Mouse (Mus musculus) urinary bladder, postnatal 0 days (tissue): ENCODE measurements around the gene Ppp1r16b. TPM values are rescaled to one million over a fixed set of nuclear protein-coding genes. Genes with fewer than 3 reads are reported as not detected.

Experiments used
- microRNA counts: library from miRNA; unstranded; fragments of <30 nt; microRNA quantifications from one replicate; lab custom pipeline; 2016
- microRNA-seq: library from miRNA; unstranded; fragments of <30 nt; microRNA quantifications from one replicate; pipeline ENCODE4, GENCODE M21; 2016
- polyA plus RNA-seq: library from polyadenylated mRNA; unstranded; fragments of >200 nt; fragmentation: Nextera tagmentation; extraction: Ambion mirVana; gene quantifications from 2 replicates; pipeline ENCODE4 v1.2.1, GENCODE M21; 2015

The Ppp1r16b gene
- polyA plus RNA-seq = 2.0 and 2.2 TPM in 2 replicates

GRCm38 (mm10) chr2:158665098-158665497 is at the start of gene Ppp1r16b:
TSS of gene Ppp1r16b (plus strand) at chr2:158665398.

GRCm38 (mm10) chr2:158624718-158625222 is 40.4 kb upstream of the Ppp1r16b start, which contains the start of gene Actr5:
TSS of gene Actr5 (plus strand) at chr2:158624888.

GRCm38 (mm10) chr2:158767742-158768339 is 102.6 kb downstream of the Ppp1r16b start, which contains the start of gene Fam83d:
TSS of gene Fam83d (plus strand) at chr2:158768093.

GRCm38 (mm10) chr2:158794494-158795004 is 129.4 kb downstream of the Ppp1r16b start, which contains the start of gene Dhx35:
TSS of gene Dhx35 (plus strand) at chr2:158794807.

MicroRNAs within 50 kb of the gene (microRNA counts, 519-probe panel; counts per million panel counts)
- not detected for microRNA mmu-miR-3474 (lab: Ali Mortazavi, UCI)

Small RNA genes lying within 50 kb of the gene (microRNA-seq; reads per million reads assigned to microRNA genes)
- gene Gm26141 = not detected
- not detected for gene Mir3474

Other genes with a start within 250 kb of the Ppp1r16b start
- gene Adig, start 162.8 kb upstream of the Ppp1r16b start, polyA plus RNA-seq = 0.76 and 1.3 TPM in 2 replicates
- 13.7 and 16.4 TPM in 2 replicates for gene Arhgap40, start 152.6 kb upstream of the Ppp1r16b start, polyA plus RNA-seq
- gene Slc32a1, start 54.6 kb upstream of the Ppp1r16b start, polyA plus RNA-seq = not detected in 2 replicates
- gene Actr5, start 40.5 kb upstream of the Ppp1r16b start, polyA plus RNA-seq = 4.0 and 4.5 TPM in 2 replicates
- gene Fam83d, start 102.7 kb downstream of the Ppp1r16b start, polyA plus RNA-seq = 23.3 and 35.9 TPM in 2 replicates
- gene Dhx35, start 129.4 kb downstream of the Ppp1r16b start, polyA plus RNA-seq = 6.5 and 6.8 TPM in 2 replicates